Mouse (Mus musculus) adrenal gland, postnatal 4 days (tissue): ENCODE measurements at regions not wholly inside any gene's neighbourhood (a gene's known extent, or its start where the extent isn't known, plus 50 kb on each side); places are given as distances from the start of the nearest gene placed in this dataset.

Source experiments
- DNase-seq, 2 experiments: peaks; one replicate each; pipeline ENCODE4 v3.0.0; 2021 to 2022; ENCODE audit warnings: low spot score in 2 of 2, mixed read lengths in 2 of 2

- no peak for DNase-seq
These were observed 137.7 kb downstream of the Irs2 start for GRCm38 (mm10) chr8:10870423-10871055.

GRCm38 (mm10) chr8:10869866-10870265 lies 138.4 kb downstream of the Irs2 start:
- no peak for DNase-seq

- DNase-seq, result no peak
These were observed 141.4 kb downstream of the Irs2 start for GRCm38 (mm10) chr8:10866696-10867395.

- no peak for DNase-seq
These were observed 142.2 kb downstream of the Irs2 start for GRCm38 (mm10) chr8:10865941-10866513.

- DNase-seq, result no peak
These were observed 142.8 kb downstream of the Irs2 start for GRCm38 (mm10) chr8:10865415-10865821.

- DNase-seq, result no peak
These were observed 145.8 kb downstream of the Irs2 start for GRCm38 (mm10) chr8:10862442-10862841.

GRCm38 (mm10) chr8:10860810-10861209 lies 147.4 kb downstream of the Irs2 start:
- DNase-seq, result no peak

- no peak for DNase-seq
These were observed 150.4 kb downstream of the Irs2 start for GRCm38 (mm10) chr8:10857874-10858273.

- no peak for DNase-seq
These were observed 151.1 kb downstream of the Irs2 start for GRCm38 (mm10) chr8:10856996-10857720.

- DNase-seq, result no peak
These were observed 152.6 kb downstream of the Irs2 start for GRCm38 (mm10) chr8:10855696-10856095.

- DNase-seq, result no peak
These were observed 153.1 kb downstream of the Irs2 start for GRCm38 (mm10) chr8:10855131-10855530.

- DNase-seq, result no peak
These were observed 153.7 kb downstream of the Irs2 start for GRCm38 (mm10) chr8:10854600-10854999.

- DNase-seq, result no peak
These were observed 154.4 kb downstream of the Irs2 start for GRCm38 (mm10) chr8:10853901-10854300.

GRCm38 (mm10) chr8:10849916-10850315 lies 158.3 kb downstream of the Irs2 start:
- DNase-seq, result no peak

GRCm38 (mm10) chr8:10845607-10846006 lies 162.7 kb downstream of the Irs2 start:
- DNase-seq, result no peak

GRCm38 (mm10) chr8:10840853-10841531 lies 167.3 kb downstream of the Irs2 start:
- no peak for DNase-seq

GRCm38 (mm10) chr8:10840044-10840443 lies 168.2 kb downstream of the Irs2 start:
- no peak for DNase-seq

GRCm38 (mm10) chr8:10835054-10835453 lies 173.2 kb downstream of the Irs2 start:
- no peak for DNase-seq

- DNase-seq, result no peak
These were observed 176.4 kb downstream of the Irs2 start for GRCm38 (mm10) chr8:10831864-10832263.

GRCm38 (mm10) chr8:10831277-10831676 lies 177.0 kb downstream of the Irs2 start:
- no peak for DNase-seq

- no peak for DNase-seq
These were observed 177.4 kb downstream of the Irs2 start for GRCm38 (mm10) chr8:10830835-10831234.
